Mouse (Mus musculus): ENCODE measurements at regions not wholly inside any gene's neighbourhood (a gene's known extent, or its start where the extent isn't known, plus 50 kb on each side); places are given as distances from the start of the nearest gene placed in this dataset.

DNA sequence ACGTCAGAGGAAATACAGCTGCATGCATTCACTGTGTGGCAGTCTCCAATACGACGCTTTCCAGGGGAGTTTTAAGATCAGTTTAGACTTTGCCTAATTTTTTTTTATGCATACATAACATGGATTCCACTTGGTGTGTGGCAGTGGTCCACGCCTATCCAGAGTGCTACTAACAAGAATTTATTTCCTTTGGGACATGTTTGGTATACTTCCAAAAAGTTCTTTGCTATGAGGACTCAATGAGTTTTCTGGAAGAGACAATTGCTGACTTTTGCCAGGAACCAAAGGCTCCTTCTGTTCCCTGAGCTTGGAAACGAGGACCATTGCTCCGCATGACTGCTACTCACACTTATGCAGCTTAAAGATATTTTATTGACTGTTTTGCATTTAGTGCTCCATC is 59.2 kb downstream of the Marcks start:
- no peak for DNase-seq

DNA sequence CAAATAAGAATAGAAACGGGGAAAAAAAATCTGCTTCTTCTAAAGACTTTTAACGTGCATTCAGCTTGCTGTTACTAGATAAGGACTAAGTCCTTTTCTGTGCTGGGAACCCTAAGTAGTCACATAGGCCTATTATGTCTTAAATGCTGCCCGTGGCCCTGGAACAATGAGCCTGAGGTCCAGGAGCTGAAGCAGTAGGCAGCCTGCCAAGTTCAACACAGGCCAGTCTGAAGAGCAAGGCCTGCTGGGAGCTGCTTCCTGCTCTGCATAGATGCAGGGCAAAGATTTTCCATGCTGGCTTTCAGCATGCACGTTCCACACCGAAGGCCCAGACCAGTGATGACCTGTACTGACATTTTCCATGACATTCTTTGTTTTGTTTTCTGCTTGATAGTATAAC is 60.3 kb downstream of the Marcks start:
- DNase-seq, result peak; percentile 87

DNA sequence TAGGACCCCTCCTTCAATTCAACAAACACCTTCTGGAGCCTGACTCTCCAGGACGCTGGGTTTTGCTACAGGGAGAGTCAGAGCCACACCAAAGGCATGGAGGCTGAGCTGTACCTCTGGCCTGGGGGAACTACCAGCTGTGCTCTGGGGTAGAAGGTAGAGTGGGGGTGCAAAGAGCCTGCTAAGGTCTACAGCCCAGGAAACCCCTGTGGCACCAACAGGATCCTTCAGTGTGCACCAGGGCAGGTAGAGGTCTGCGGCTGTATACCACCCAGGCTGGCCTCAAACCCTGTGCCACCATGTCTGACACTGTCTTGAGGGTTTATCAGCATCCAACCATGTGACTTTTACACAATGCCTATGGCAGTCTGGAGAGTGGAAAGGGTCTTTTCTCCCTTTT is 61.0 kb downstream of the Marcks start:
- DNase-seq, result no peak

DNA sequence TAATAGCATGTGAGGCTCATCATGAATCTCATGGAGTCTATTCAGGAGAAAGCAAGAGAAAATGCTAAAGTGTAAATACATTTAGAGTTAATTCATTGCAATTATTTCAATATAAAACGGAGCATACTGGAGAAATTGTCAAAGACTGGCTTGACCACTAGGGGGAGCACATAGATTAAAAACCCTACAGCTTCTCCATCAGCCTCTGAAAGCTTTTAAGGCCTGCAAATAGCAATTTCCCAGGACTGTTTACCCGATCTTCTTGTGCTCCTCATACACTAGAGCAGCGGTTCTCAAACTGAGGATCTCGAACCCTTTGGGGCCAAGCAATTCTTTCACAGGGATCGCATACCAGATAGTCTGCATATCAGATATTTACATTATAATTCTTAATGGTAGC is 65.9 kb downstream of the Marcks start:
- DNase-seq, result peak; percentile 78

DNA sequence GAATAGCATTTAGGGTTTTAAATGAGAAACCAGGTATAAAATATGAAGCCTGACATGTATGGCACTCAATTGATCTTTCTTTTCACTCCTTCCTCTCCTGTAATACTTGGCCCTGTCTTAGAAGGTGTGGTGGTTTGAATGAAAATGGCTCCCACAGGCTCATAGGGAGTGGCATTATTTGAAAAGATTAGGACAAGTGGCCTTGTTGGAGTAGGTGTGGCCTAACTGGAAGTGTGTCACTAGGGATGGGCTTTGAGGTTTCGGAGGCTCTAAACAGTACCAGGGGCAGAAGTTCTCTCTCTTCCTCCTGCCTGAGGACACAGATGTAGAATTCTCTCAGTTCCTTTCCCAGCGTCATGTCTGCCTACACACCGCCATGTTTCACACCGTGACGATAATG is 66.7 kb downstream of the Marcks start:
- no peak for DNase-seq

DNA sequence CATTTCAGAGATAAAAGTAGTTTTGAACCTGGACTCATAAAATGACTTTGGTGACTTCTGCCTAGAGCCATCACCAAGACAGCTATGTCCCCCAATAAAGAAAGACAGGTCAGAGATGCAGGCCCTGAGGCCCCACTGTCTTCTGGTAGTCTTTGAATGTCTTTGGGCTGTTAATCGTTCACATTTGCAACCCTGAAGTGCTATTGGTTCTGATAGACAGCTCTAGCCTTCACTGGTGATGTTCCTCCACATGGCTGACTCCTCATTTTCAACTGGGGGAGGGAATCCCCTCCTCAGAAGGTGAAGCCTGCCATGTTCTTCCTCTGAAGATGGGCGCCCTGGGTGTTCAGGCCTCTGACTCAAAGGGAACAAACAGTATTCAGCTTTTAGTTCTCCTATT is 67.3 kb downstream of the Marcks start:
- no peak for DNase-seq
